Mouse (Mus musculus): ENCODE results near the gene Gm42420. TPM values are rescaled to one million over a fixed set of nuclear protein-coding genes. Genes with fewer than 3 reads are reported as not detected.

Gene Gm42420
- polyA plus RNA-seq, 1 experiment from 2014 or later: not detected

DNA sequence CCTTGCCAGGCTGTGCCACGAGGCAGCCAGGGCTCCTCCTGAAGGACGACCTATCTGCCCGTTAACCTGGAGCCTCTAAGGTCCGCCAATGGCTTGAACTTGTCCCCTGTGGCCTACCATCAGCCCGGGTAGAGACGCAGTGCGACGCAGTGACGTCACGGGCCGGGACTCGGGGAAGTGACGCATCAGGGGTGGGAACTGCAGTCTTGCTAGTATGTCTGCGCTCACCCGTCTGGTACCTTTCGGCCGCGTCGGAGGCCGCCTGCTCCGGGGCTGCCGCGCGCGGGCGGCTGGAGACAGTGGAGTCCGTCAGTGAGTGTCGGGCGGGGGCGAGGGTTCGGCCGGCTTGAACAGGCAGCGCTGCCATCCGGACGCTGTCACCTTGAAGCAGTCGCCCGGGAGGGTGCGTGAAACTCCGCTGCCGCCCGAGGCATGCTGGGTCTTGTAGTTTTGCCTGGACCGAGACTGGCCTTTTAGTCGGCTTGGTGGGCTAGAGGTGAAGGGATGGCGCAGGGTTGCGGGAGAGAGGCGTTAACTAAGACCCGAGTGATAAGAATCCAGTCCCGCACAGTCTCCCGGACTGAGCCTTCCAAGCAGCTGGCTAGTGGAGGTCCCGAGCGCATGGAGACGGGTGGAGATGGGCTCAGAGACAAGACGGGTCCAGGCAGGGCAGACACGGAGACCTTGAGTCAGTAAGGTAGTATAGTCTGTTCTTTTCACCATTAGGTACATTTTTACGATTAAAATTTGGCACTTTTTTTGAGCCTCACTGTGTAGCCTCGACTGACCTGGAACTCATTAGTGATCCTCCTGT lies 7.1 kb downstream of the Gm42420 start, which contains the start of gene Ndufb2:
Gene Ndufb2, plus strand, starts transcription at position 174 of the 814 bp plus-strand sequence.
- peaks cover 26% of the 10 kb centered on the region; the same call in 1 of the 2 replicates for H3K79me2 ChIP-seq (ENCODE audit: inconsistent target)
- H3K27ac ChIP-seq: peak within 1 kb of the TSS; percentile 50
- peaks cover 19% of the 10 kb centered on the region for H3K36me3 ChIP-seq (ENCODE audit: inconsistent target)
- H3K4me3 ChIP-seq (ENCODE audit: inconsistent target): peak within 1 kb of the TSS; percentile 78
- under 1% methylated on average over 55 of the region's 56 CpGs for WGBS (ENCODE audit: missing documents)

DNA sequence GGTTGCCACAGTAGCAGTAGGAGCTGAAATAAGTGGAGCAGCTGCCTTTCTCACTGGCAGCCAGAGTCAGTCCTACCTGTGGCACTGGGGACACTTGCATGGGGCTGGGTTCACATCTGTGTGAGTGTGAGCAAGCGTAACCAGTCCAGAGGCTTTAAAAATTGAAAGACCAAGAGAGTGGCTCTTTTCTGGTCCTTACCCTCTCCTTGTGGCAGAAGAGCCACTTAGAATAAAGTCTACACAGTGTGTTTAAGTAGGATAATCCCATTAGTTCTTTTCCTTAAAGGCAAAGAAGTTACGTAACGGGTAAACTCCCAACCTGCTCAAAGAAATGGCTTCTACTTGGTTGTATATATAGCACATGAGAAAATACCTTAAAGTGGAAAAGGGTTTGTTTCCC lies 15.3 kb downstream of the Gm42420 start:
- 100% methylated on average over 3 of the region's 3 CpGs for WGBS (ENCODE audit: missing documents)
- peaks cover 34% of the 10 kb centered on the region for H3K36me3 ChIP-seq (ENCODE audit: inconsistent target)
- no peak overlapping the region for H3K27ac ChIP-seq
- H3K4me3 ChIP-seq (ENCODE audit: inconsistent target): no peak overlapping the region
- H3K79me2 ChIP-seq (ENCODE audit: inconsistent target): no peaks in the 10 kb centered on the region

DNA sequence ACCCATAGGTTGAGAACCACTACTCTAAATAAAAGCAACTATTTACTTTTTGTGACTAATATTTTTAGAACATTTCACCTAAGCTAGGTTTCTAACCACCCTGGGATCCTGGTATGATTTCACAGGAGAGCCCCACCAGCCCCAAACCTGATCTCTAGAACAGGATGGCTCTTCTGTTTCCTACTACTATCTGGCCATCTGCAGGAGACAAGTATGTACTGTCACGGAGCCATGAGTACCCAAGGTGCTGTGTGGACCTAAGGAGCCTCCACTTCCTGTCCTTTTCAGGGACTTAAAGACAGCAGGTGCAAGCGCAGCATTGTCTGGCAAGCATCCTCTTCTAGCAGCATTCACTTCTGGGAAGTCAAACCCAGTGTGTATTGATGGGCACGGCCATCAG lies 16.3 kb downstream of the Gm42420 start:
- 49% methylated on average over 3 of the region's 3 CpGs for WGBS (ENCODE audit: missing documents)
- peaks cover 34% of the 10 kb centered on the region for H3K36me3 ChIP-seq (ENCODE audit: inconsistent target)

DNA sequence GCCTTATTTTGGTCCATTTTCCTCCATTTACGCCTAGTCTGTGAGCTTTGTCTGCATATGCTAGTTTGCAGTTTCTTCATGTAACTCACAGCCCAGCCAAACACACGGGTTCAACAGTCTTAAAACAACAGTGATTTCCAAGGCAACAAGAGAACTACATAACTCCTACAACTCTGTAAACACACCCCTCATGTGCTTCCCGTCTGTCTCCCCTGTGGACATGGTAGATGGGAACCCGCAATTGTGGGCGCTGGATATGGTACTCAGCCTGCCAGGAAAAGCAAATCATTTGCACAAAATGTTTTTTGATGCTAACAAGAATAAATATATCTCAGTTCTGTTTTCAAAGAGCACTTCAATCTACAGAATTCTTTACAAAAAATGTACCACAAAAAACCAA lies 19.0 kb downstream of the Gm42420 start:
- WGBS (ENCODE audit: missing documents): 98% methylated on average over 5 of the region's 5 CpGs
- Histone ChIP-seq H3K79me2 (ENCODE audit: inconsistent target) (no peaks in the 10 kb centered on the region), H3K27ac (no peak overlapping the region), H3K4me3 (ENCODE audit: inconsistent target) (no peak overlapping the region), H3K36me3 (ENCODE audit: inconsistent target) (peaks cover 13% of the 10 kb centered on the region)

More for the DNA sequence above, 16.3 kb downstream of the Gm42420 start:
- no peaks in the 10 kb centered on the region for H3K79me2 ChIP-seq (ENCODE audit: inconsistent target)
- H3K27ac ChIP-seq: no peak overlapping the region
- H3K4me3 ChIP-seq (ENCODE audit: inconsistent target): no peak overlapping the region

DNA sequence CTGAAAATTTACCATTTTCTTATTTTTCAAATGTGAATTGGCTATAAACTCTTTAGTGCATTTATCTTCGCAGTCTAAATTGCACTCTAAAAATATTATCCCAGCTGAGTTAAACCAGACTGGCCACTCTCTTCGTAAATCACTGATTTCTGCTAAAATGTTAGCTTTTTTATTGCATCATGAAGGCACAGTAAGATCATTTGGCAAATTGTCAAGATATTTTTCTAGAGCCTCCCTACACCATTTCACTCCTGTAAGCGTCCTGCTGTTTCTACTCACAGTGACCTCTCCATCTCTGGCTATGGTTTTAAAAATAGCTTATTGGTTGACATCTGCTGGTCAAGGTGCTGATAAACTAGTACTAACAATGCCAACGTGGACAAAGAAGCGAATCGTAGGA lies 20.5 kb downstream of the Gm42420 start:
- Histone ChIP-seq H3K79me2 (ENCODE audit: inconsistent target) (no peaks in the 10 kb centered on the region), H3K27ac (no peak overlapping the region), H3K36me3 (ENCODE audit: inconsistent target) (no peaks in the 10 kb centered on the region), H3K4me3 (ENCODE audit: inconsistent target) (no peak overlapping the region)
- 90% methylated on average over 6 of the region's 6 CpGs for whole genome bisulfite sequencing (ENCODE audit: missing documents)

DNA sequence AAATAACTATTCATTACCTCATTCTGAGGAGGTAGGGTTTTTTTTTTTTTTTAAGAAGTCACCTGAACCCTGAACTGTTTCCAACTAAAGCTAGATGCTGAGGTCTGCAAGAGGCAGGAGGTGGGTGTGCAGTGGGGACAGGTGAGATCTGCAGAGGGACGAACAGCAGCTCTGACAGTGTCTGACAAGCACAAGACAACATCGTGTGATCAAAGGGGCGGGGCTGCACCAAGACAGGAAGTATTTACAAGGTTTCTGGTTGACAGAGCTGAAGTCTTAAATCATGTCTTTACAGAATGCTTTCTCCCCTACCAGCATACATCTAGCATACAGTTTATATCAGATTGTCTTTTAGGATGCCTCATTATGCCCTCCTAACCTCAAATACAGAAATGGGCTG lies 21.3 kb downstream of the Gm42420 start:
- 34% methylated on average over 3 of the region's 3 CpGs for WGBS (ENCODE audit: missing documents)
- Histone ChIP-seq H3K27ac (no peak overlapping the region), H3K79me2 (ENCODE audit: inconsistent target) (no peaks in the 10 kb centered on the region), H3K36me3 (ENCODE audit: inconsistent target) (no peaks in the 10 kb centered on the region), H3K4me3 (ENCODE audit: inconsistent target) (no peak overlapping the region)

DNA sequence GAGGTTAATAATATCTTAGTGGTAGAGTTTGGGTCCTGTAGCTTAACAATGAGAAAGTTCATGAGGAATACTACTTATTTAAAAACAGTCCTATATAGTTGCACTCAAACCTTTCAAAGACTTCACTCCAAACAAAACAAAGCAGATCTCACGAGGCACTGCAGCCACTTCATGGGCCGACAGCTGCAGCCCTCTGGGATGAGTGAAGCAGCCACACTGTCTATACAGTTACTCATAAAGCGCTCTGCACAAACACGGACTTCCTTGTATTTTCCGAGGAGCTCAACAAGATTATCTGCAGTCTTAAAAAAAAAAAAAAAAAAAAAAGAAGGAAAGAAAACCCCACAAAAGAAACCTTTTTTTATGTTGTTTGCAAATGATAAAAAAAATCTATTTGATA lies 21.8 kb downstream of the Gm42420 start:
- Histone ChIP-seq H3K4me3 (ENCODE audit: inconsistent target) (no peak overlapping the region), H3K79me2 (ENCODE audit: inconsistent target) (no peaks in the 10 kb centered on the region), H3K36me3 (ENCODE audit: inconsistent target) (no peaks in the 10 kb centered on the region), H3K27ac (no peak overlapping the region)
- WGBS (ENCODE audit: missing documents): 96% methylated on average over 4 of the region's 5 CpGs

DNA sequence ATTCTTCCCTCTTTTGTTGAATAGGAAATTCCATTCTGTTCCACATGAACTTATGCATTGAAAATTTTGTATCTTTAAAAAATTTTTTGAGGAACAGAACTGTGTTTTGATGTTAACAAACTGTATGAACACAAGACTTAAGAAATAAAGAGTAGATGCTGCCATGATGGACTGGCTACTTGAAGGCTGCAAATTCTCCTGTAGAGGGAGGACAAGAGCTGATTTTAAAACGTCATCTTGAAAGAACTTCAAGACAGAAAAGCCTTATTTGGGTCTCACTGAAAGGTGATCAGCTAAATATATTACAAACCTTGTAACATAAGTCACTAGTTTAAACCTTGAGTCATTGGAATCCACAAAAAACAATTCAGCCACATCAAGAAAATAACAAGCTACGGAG lies 24.7 kb downstream of the Gm42420 start:
- no peaks in the 10 kb centered on the region for H3K79me2 ChIP-seq (ENCODE audit: inconsistent target)
- H3K36me3 ChIP-seq (ENCODE audit: inconsistent target): peaks cover 12% of the 10 kb centered on the region; the same call in 1 of the 2 replicates
- no peak overlapping the region for H3K4me3 ChIP-seq (ENCODE audit: inconsistent target)
- WGBS (ENCODE audit: missing documents): 72% methylated on average over 2 of the region's 2 CpGs
- H3K27ac ChIP-seq: no peak overlapping the region

DNA sequence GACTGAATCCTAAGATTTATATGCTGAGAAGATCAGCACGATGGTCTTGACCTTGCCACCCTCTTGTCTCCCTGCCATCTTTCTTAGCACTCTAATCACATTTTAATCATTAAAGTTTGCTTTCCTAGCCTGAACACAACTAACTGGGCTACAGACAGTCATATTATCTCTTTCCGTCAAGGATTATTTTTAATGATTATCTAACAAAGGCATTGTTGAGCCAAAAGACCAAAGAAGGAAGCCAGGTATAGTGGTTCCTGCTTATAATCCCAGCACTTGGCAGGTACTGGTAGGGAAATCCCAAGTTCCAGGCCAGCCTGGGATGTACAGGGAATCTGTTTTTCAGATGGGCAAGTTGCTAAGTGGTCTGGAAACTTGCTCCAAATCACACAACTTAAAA lies 25.7 kb downstream of the Gm42420 start:
- Histone ChIP-seq H3K27ac (no peak overlapping the region), H3K36me3 (ENCODE audit: inconsistent target) (peaks cover 21% of the 10 kb centered on the region; the same call in 1 of the 2 replicates), H3K79me2 (ENCODE audit: inconsistent target) (no peaks in the 10 kb centered on the region), H3K4me3 (ENCODE audit: inconsistent target) (no peak overlapping the region)
- 96% methylated on average over 2 of the region's 2 CpGs for WGBS (ENCODE audit: missing documents)

Other genes with a start within 250 kb of the Gm42420 start
- 15.2 to 33.3 TPM (median 21.6 TPM) in 3 replicates for gene Slc37a3, start 208.1 kb upstream of the Gm42420 start, polyA plus RNA-seq (2018)
- gene Rab19, start 204.6 kb upstream of the Gm42420 start, polyA plus RNA-seq (2018): 3.6 to 21.5 TPM (median 8.0 TPM) in 3 replicates
- 84.9 to 132 TPM (median 125 TPM) in 3 replicates for gene Mkrn1, start 165.3 kb upstream of the Gm42420 start, polyA plus RNA-seq (2018)
- 3.2 to 7.7 TPM (median 5.0 TPM) in 3 replicates for gene Dennd2a, start 27.9 kb upstream of the Gm42420 start, polyA plus RNA-seq (2018)
- gene Adck2, start 11.9 kb upstream of the Gm42420 start, polyA plus RNA-seq (2018): 6.4 to 12.8 TPM (median 7.8 TPM) in 3 replicates
- gene Ndufb2, start 6.8 kb downstream of the Gm42420 start, polyA plus RNA-seq (2018): 19.3 to 95.8 TPM (median 73.1 TPM) in 3 replicates
- 10.7 to 14.3 TPM (median 11.9 TPM) in 3 replicates for gene Braf, start 139.7 kb downstream of the Gm42420 start, polyA plus RNA-seq (2018)
- gene Mrps33, start 225.2 kb downstream of the Gm42420 start, polyA plus RNA-seq (2018): 63.1 to 68.3 TPM (median 66.4 TPM) in 3 replicates